Mouse (Mus musculus) left cerebral cortex, adult 9 months (tissue): ENCODE results near the gene Unc13b.
"Not testable (repeated sequence)": the region's sequence is repeated elsewhere in the genome, so short reads cannot be mapped to it uniquely, and the experiment has no call there.

Source experiments
- DNase-seq, 2 experiments: peaks; one replicate each; pipeline ENCODE4 v3.0.0; 2022; ENCODE audit warnings: low spot score in 2 of 2

The Unc13b gene

GRCm38 (mm10) chr4:43091183-43091582, 32.4 kb downstream of the Unc13b start:
- DNase-seq: no peak

- no peak for DNase-seq
These were observed 54.7 kb downstream of the Unc13b start for GRCm38 (mm10) chr4:43113491-43113890.

- no peak for DNase-seq
These were observed 55.8 kb downstream of the Unc13b start for GRCm38 (mm10) chr4:43114512-43114911.

GRCm38 (mm10) chr4:43114946-43115345, 56.2 kb downstream of the Unc13b start:
- peak in 1 of 2 experiments; percentile 76 for DNase-seq

GRCm38 (mm10) chr4:43116249-43116648, 57.5 kb downstream of the Unc13b start:
- DNase-seq: no peak

GRCm38 (mm10) chr4:43129750-43130149, 71.0 kb downstream of the Unc13b start:
- no peak for DNase-seq

- no peak for DNase-seq
These were observed 83.9 kb downstream of the Unc13b start for GRCm38 (mm10) chr4:43142610-43143009.

- not testable (repeated sequence) for DNase-seq
These were observed 93.7 kb downstream of the Unc13b start for GRCm38 (mm10) chr4:43152413-43152812.

GRCm38 (mm10) chr4:43160045-43160444, 101.3 kb downstream of the Unc13b start:
- DNase-seq: no peak

- no peak for DNase-seq
These were observed 102.4 kb downstream of the Unc13b start for GRCm38 (mm10) chr4:43161124-43161657.

- DNase-seq: no peak
These were observed 104.5 kb downstream of the Unc13b start for GRCm38 (mm10) chr4:43163205-43163604.

GRCm38 (mm10) chr4:43165403-43166005, 106.8 kb downstream of the Unc13b start:
- no peak for DNase-seq

GRCm38 (mm10) chr4:43170028-43170427, 111.3 kb downstream of the Unc13b start:
- DNase-seq: no peak

GRCm38 (mm10) chr4:43177126-43177525, 118.4 kb downstream of the Unc13b start:
- DNase-seq: no peak

GRCm38 (mm10) chr4:43182474-43183168, 123.9 kb downstream of the Unc13b start:
- DNase-seq: peak in 1 of 2 experiments; percentile 46

GRCm38 (mm10) chr4:43187439-43187838, 128.7 kb downstream of the Unc13b start:
- no peak for DNase-seq

GRCm38 (mm10) chr4:43189381-43189780, 130.6 kb downstream of the Unc13b start:
- DNase-seq: peak in 1 of 2 experiments; percentile 68

- DNase-seq: peak in 1 of 2 experiments; percentile 33
These were observed 146.2 kb downstream of the Unc13b start for GRCm38 (mm10) chr4:43204946-43205345.

GRCm38 (mm10) chr4:43205571-43205970, 146.8 kb downstream of the Unc13b start:
- DNase-seq: no peak

GRCm38 (mm10) chr4:43206989-43207388, 148.2 kb downstream of the Unc13b start:
- DNase-seq: peak in 1 of 2 experiments; percentile 49

- DNase-seq: peak in 1 of 2 experiments; percentile 79
These were observed 150.4 kb downstream of the Unc13b start for GRCm38 (mm10) chr4:43209081-43209579.

GRCm38 (mm10) chr4:43209673-43210072, 150.9 kb downstream of the Unc13b start:
- no peak for DNase-seq

GRCm38 (mm10) chr4:43216491-43216890, 157.7 kb downstream of the Unc13b start:
- DNase-seq: no peak
